Comparison of ENCODE assay signal across 8 mouse cellular contexts in genomic region chr1:39392189-39392588, GRCm38 (mm10). TPM values are rescaled to one million over a fixed set of nuclear protein-coding genes. Genes with fewer than 3 reads are reported as not detected.
DNase-seq lines count a peak whose midpoint lies in the region; ATAC-seq and TF ChIP-seq lines count a peak whose summit lies in the region.

No protein-coding gene starts in this region.

- H3K9me3 ChIP-seq in liver, embryonic 12.5 days (replicated peaks): peaks cover 1% of the 10 kb centered on the region; the same call in 1 of the 2 replicates
- H3K9me3 ChIP-seq in kidney, postnatal 0 days (replicated peaks; ENCODE audit: low read length): no peaks in the 10 kb centered on the region
- no peaks in the 10 kb centered on the region; the same call in 1 of the 2 replicates for H3K9me3 ChIP-seq in liver, embryonic 13.5 days (replicated peaks)

- no peak overlapping the region for H3K4me3 ChIP-seq in liver, embryonic 12.5 days
- H3K4me3 ChIP-seq in kidney, postnatal 0 days (replicated peaks; ENCODE audit: low read depth, low read length): no peak overlapping the region
- H3K4me3 ChIP-seq in liver, embryonic 13.5 days (replicated peaks): no peak overlapping the region

- no peak overlapping the region for H3K4me2 ChIP-seq in liver, embryonic 12.5 days
- H3K4me2 ChIP-seq in kidney, postnatal 0 days (ENCODE audit: low read length): no peak overlapping the region
- no peak overlapping the region for H3K4me2 ChIP-seq in liver, embryonic 13.5 days

- TF ChIP-seq CTCF in kidney, postnatal 0 days (IDR thresholded peaks at IDR 0.05; ENCODE audit: low read depth): peak; percentile 92

- WGBS in liver, embryonic 12.5 days (ENCODE audit: insufficient replicate concordance): 60% methylated on average over 3 of the region's 3 CpGs
- WGBS in kidney, postnatal 0 days: 64% methylated on average over 3 of the region's 3 CpGs
- WGBS in liver, embryonic 13.5 days (ENCODE audit: insufficient replicate concordance): 64% methylated on average over 3 of the region's 3 CpGs

- no peaks in the 10 kb centered on the region for H3K27me3 ChIP-seq in liver, embryonic 12.5 days (replicated peaks)
- no peaks in the 10 kb centered on the region for H3K27me3 ChIP-seq in kidney, postnatal 0 days (ENCODE audit: insufficient read depth, low read length)
- H3K27me3 ChIP-seq in liver, embryonic 13.5 days: no peaks in the 10 kb centered on the region
- no peaks in the 10 kb centered on the region for H3K27me3 ChIP-seq in splenic B cell, adult 2 months (ENCODE audit: control insufficient read depth, insufficient read depth, low read length, poor library complexity, severe bottlenecking)

- peaks cover 20% of the 10 kb centered on the region for H3K36me3 ChIP-seq in liver, embryonic 12.5 days
- H3K36me3 ChIP-seq in kidney, postnatal 0 days (ENCODE audit: insufficient read depth, low read length): 0 out of 2 replicates have a peak, but pooled peaks cover 6% of the 10 kb centered on the region
- peaks cover 9% of the 10 kb centered on the region for H3K36me3 ChIP-seq in liver, embryonic 13.5 days
- no peaks in the 10 kb centered on the region for H3K36me3 ChIP-seq in splenic B cell, adult 2 months (ENCODE audit: control insufficient read depth, insufficient read depth, low read length, poor library complexity, severe bottlenecking)

- peaks cover 88% of the 10 kb centered on the region for H3K4me1 ChIP-seq in liver, embryonic 12.5 days
- no peaks in the 10 kb centered on the region for H3K4me1 ChIP-seq in kidney, postnatal 0 days (replicated peaks; ENCODE audit: insufficient read depth, low read length)
- peaks cover 74% of the 10 kb centered on the region for H3K4me1 ChIP-seq in liver, embryonic 13.5 days (replicated peaks)

- ATAC-seq in liver, embryonic 12.5 days: no peak
- ATAC-seq in granulocyte monocyte progenitor cell, adult 5-6 weeks (replicated peaks; ENCODE audit: poor library complexity, severe bottlenecking): peak; percentile 64
- no peak for ATAC-seq in kidney, postnatal 0 days (replicated peaks; ENCODE audit: low FRiP score, low read depth)
- no peak for ATAC-seq in liver, embryonic 13.5 days (ENCODE audit: low read depth)

- no peak overlapping the region for H3K27ac ChIP-seq in liver, embryonic 12.5 days
- H3K27ac ChIP-seq in kidney, postnatal 0 days: no peak overlapping the region
- no peak overlapping the region for H3K27ac ChIP-seq in liver, embryonic 13.5 days

- no peak overlapping the region for H3K9ac ChIP-seq in liver, embryonic 12.5 days
- H3K9ac ChIP-seq in kidney, postnatal 0 days (ENCODE audit: low read depth, low read length): no peak overlapping the region
- no peak overlapping the region for H3K9ac ChIP-seq in liver, embryonic 13.5 days

- DNase-seq in liver: peak; percentile 80
- peak; percentile 81 for DNase-seq in embryo, embryonic 10.5 days (ENCODE audit: low spot score)
- peak; percentile 76 for DNase-seq in kidney, postnatal 0 days (ENCODE audit: low spot score)
- peak; percentile 68 for DNase-seq in liver, embryonic 13.5 days
- peak; percentile 82 for DNase-seq in neural tube, embryonic 10.5 days (ENCODE audit: extremely low spot score, low spot score)
- peak; percentile 69 for DNase-seq in splenic B cell, adult 2 months (ENCODE audit: low read depth, low spot score)

RNA-seq across cellular contexts. Expression of gene Rpl31, which starts 24.5 kb away (rescaled TPM):
- polyA plus RNA-seq in liver, embryonic 12.5 days (2016; fragmentation: Nextera tagmentation; extraction: Ambion mirVana): 511 and 538 TPM in 2 replicates
- 2,377 and 2,618 TPM in 2 replicates for total RNA-seq in granulocyte monocyte progenitor cell, adult 5-6 weeks (2014; fragmentation: Nextera tagmentation)
- total RNA-seq in granulocyte monocyte progenitor cell, adult 5-6 weeks (2017): 283 and 432 TPM in 2 replicates
- polyA plus RNA-seq in kidney, postnatal 0 days (2015; fragmentation: Nextera tagmentation; extraction: Ambion mirVana): 566 and 696 TPM in 2 replicates
- 417 and 442 TPM in 2 replicates for polyA plus RNA-seq in liver, embryonic 13.5 days (2015; fragmentation: Nextera tagmentation; extraction: Ambion mirVana)
